Mouse (Mus musculus): ENCODE measurements around the gene Krtap4-13. TPM values are rescaled to one million over a fixed set of nuclear protein-coding genes. Genes with fewer than 3 reads are reported as not detected.
"Not testable (repeated sequence)": the region's sequence is repeated elsewhere in the genome, so short reads cannot be mapped to it uniquely, and the experiment has no call there.

The Krtap4-13 gene
- polyA plus RNA-seq, 1 experiment from 2014 or later = not detected

- WGBS = no CpG with 5 or more reads among the region's 1 CpGs
- H3K9ac ChIP-seq (ENCODE audit: low read depth, low read length); H3K36me3 ChIP-seq (ENCODE audit: control insufficient read depth, insufficient read depth, low read length); H3K9me3 ChIP-seq (ENCODE audit: control insufficient read depth, low read length); ATAC-seq (replicated peaks; ENCODE audit: low FRiP score); H3K27ac ChIP-seq (ENCODE audit: low read depth, low read length); H3K4me3 ChIP-seq (ENCODE audit: low read depth, low read length); H3K4me1 ChIP-seq (replicated peaks; ENCODE audit: control insufficient read depth, insufficient read depth, low read length); H3K4me2 ChIP-seq; DNase-seq (ENCODE audit: low spot score); H3K27me3 ChIP-seq (replicated peaks; ENCODE audit: control insufficient read depth, insufficient read depth, low read length): not testable (repeated sequence)
These were observed 5.3 kb downstream of the Krtap4-13 start, which contains the start of gene Gm11554 for GRCm38 (mm10) chr11:99804346-99804745. Gm11554 (minus strand) TSS chr11:99804446.

- not testable (repeated sequence) for H3K9me3 ChIP-seq (ENCODE audit: control insufficient read depth, low read length); DNase-seq (ENCODE audit: low spot score); H3K27me3 ChIP-seq (replicated peaks; ENCODE audit: control insufficient read depth, insufficient read depth, low read length); H3K36me3 ChIP-seq (ENCODE audit: control insufficient read depth, insufficient read depth, low read length); H3K9ac ChIP-seq (ENCODE audit: low read depth, low read length); ATAC-seq (replicated peaks; ENCODE audit: low FRiP score); H3K4me2 ChIP-seq; H3K4me3 ChIP-seq (ENCODE audit: low read depth, low read length); H3K4me1 ChIP-seq (replicated peaks; ENCODE audit: control insufficient read depth, insufficient read depth, low read length); H3K27ac ChIP-seq (ENCODE audit: low read depth, low read length)
- WGBS = no CpG with 5 or more reads among the region's 1 CpGs
These were observed 10.9 kb downstream of the Krtap4-13 start, which contains the start of gene Gm11569 for GRCm38 (mm10) chr11:99798832-99799231. Gm11569 (minus strand) TSS chr11:99798932.

- Histone ChIP-seq H3K4me3 (ENCODE audit: low read depth, low read length) (no peak within 1 kb of the TSS), H3K9ac (ENCODE audit: low read depth, low read length) (no peak within 1 kb of the TSS), H3K4me1 (replicated peaks; ENCODE audit: control insufficient read depth, insufficient read depth, low read length) (no peaks in the 10 kb centered on the region), H3K36me3 (ENCODE audit: control insufficient read depth, insufficient read depth, low read length) (no peaks in the 10 kb centered on the region), H3K4me2 (no peak within 1 kb of the TSS), H3K9me3 (ENCODE audit: control insufficient read depth, low read length) (no peaks in the 10 kb centered on the region), H3K27ac (ENCODE audit: low read depth, low read length) (no peak within 1 kb of the TSS), H3K27me3 (replicated peaks; ENCODE audit: control insufficient read depth, insufficient read depth, low read length) (no peaks in the 10 kb centered on the region)
- no peak for ATAC-seq (replicated peaks; ENCODE audit: low FRiP score)
- no peak for DNase-seq (ENCODE audit: low spot score)
- 75% methylated on average over 2 of the region's 2 CpGs for WGBS
These were observed 16.3 kb downstream of the Krtap4-13 start, which contains the start of gene Gm11596 for GRCm38 (mm10) chr11:99793367-99793766. Gm11596 (minus strand) TSS chr11:99793467.

GRCm38 (mm10) chr11:99784900-99785299 is 24.8 kb downstream of the Krtap4-13 start, which contains the start of gene Krtap4-9:
Krtap4-9 (plus strand) TSS chr11:99785200.
- H3K9ac ChIP-seq (ENCODE audit: low read depth, low read length); H3K4me1 ChIP-seq (replicated peaks; ENCODE audit: control insufficient read depth, insufficient read depth, low read length); H3K27me3 ChIP-seq (replicated peaks; ENCODE audit: control insufficient read depth, insufficient read depth, low read length); ATAC-seq (replicated peaks; ENCODE audit: low FRiP score); H3K36me3 ChIP-seq (ENCODE audit: control insufficient read depth, insufficient read depth, low read length); H3K4me3 ChIP-seq (ENCODE audit: low read depth, low read length); H3K4me2 ChIP-seq; H3K9me3 ChIP-seq (ENCODE audit: control insufficient read depth, low read length); DNase-seq (ENCODE audit: low spot score); H3K27ac ChIP-seq (ENCODE audit: low read depth, low read length): not testable (repeated sequence)

- DNase-seq (ENCODE audit: low spot score) = no peak
- ATAC-seq (replicated peaks; ENCODE audit: low FRiP score) = no peak
- Histone ChIP-seq H3K4me1 (replicated peaks; ENCODE audit: control insufficient read depth, insufficient read depth, low read length) (no peaks in the 10 kb centered on the region), H3K27ac (ENCODE audit: low read depth, low read length) (no peak within 1 kb of the TSS), H3K27me3 (replicated peaks; ENCODE audit: control insufficient read depth, insufficient read depth, low read length) (no peaks in the 10 kb centered on the region), H3K9me3 (ENCODE audit: control insufficient read depth, low read length) (no peaks in the 10 kb centered on the region), H3K4me2 (no peak within 1 kb of the TSS), H3K9ac (ENCODE audit: low read depth, low read length) (no peak within 1 kb of the TSS), H3K4me3 (ENCODE audit: low read depth, low read length) (no peak within 1 kb of the TSS), H3K36me3 (ENCODE audit: control insufficient read depth, insufficient read depth, low read length) (no peaks in the 10 kb centered on the region)
- 90% methylated on average over 2 of the region's 2 CpGs for WGBS
These were observed 29.1 kb downstream of the Krtap4-13 start, which contains the start of gene Krtap4-8 for GRCm38 (mm10) chr11:99780604-99781003. Krtap4-8 (minus strand) TSS chr11:99780704.

- no peak for DNase-seq (ENCODE audit: low spot score)
- Histone ChIP-seq H3K36me3 (ENCODE audit: control insufficient read depth, insufficient read depth, low read length) (no peaks in the 10 kb centered on the region), H3K4me1 (replicated peaks; ENCODE audit: control insufficient read depth, insufficient read depth, low read length) (no peaks in the 10 kb centered on the region), H3K4me2 (no peak overlapping the region), H3K27ac (ENCODE audit: low read depth, low read length) (no peak overlapping the region), H3K27me3 (replicated peaks; ENCODE audit: control insufficient read depth, insufficient read depth, low read length) (no peaks in the 10 kb centered on the region), H3K9me3 (ENCODE audit: control insufficient read depth, low read length) (no peaks in the 10 kb centered on the region), H3K4me3 (ENCODE audit: low read depth, low read length) (no peak overlapping the region), H3K9ac (ENCODE audit: low read depth, low read length) (no peak overlapping the region)
- ATAC-seq (replicated peaks; ENCODE audit: low FRiP score) = no peak
- 68% methylated on average over 7 of the region's 7 CpGs for WGBS
These were observed 31.3 kb downstream of the Krtap4-13 start for GRCm38 (mm10) chr11:99778401-99778800.

GRCm38 (mm10) chr11:99772813-99773212 is 36.9 kb downstream of the Krtap4-13 start, which contains the start of gene Gm11595:
Gm11595 (minus strand) TSS chr11:99772913.
- H3K27me3 ChIP-seq (replicated peaks; ENCODE audit: control insufficient read depth, insufficient read depth, low read length); DNase-seq (ENCODE audit: low spot score); ATAC-seq (replicated peaks; ENCODE audit: low FRiP score): not testable (repeated sequence)

GRCm38 (mm10) chr11:99768410-99768809 is 41.3 kb downstream of the Krtap4-13 start:
- H3K4me1 ChIP-seq (replicated peaks; ENCODE audit: control insufficient read depth, insufficient read depth, low read length) = no peaks in the 10 kb centered on the region
- H3K27me3 ChIP-seq (replicated peaks; ENCODE audit: control insufficient read depth, insufficient read depth, low read length) = no peaks in the 10 kb centered on the region
- no peak for DNase-seq (ENCODE audit: low spot score)
- H3K4me3 ChIP-seq (ENCODE audit: low read depth, low read length) = no peak overlapping the region
- ATAC-seq (replicated peaks; ENCODE audit: low FRiP score) = no peak
- H3K9me3 ChIP-seq (ENCODE audit: control insufficient read depth, low read length) = no peaks in the 10 kb centered on the region
- H3K4me2 ChIP-seq = no peak overlapping the region
- H3K36me3 ChIP-seq (ENCODE audit: control insufficient read depth, insufficient read depth, low read length) = no peaks in the 10 kb centered on the region
- 64% methylated on average over 2 of the region's 2 CpGs for WGBS
- H3K9ac ChIP-seq (ENCODE audit: low read depth, low read length) = no peak overlapping the region
- H3K27ac ChIP-seq (ENCODE audit: low read depth, low read length) = no peak overlapping the region

More at GRCm38 (mm10) chr11:99772813-99773212, 36.9 kb downstream of the Krtap4-13 start, which contains the start of gene Gm11595:
- H3K4me2 ChIP-seq; H3K36me3 ChIP-seq (ENCODE audit: control insufficient read depth, insufficient read depth, low read length); H3K4me1 ChIP-seq (replicated peaks; ENCODE audit: control insufficient read depth, insufficient read depth, low read length); H3K9me3 ChIP-seq (ENCODE audit: control insufficient read depth, low read length); H3K9ac ChIP-seq (ENCODE audit: low read depth, low read length); H3K4me3 ChIP-seq (ENCODE audit: low read depth, low read length); H3K27ac ChIP-seq (ENCODE audit: low read depth, low read length): not testable (repeated sequence)
